Mouse (Mus musculus): ENCODE measurements around the gene Upp2.

The Upp2 gene

DNA sequence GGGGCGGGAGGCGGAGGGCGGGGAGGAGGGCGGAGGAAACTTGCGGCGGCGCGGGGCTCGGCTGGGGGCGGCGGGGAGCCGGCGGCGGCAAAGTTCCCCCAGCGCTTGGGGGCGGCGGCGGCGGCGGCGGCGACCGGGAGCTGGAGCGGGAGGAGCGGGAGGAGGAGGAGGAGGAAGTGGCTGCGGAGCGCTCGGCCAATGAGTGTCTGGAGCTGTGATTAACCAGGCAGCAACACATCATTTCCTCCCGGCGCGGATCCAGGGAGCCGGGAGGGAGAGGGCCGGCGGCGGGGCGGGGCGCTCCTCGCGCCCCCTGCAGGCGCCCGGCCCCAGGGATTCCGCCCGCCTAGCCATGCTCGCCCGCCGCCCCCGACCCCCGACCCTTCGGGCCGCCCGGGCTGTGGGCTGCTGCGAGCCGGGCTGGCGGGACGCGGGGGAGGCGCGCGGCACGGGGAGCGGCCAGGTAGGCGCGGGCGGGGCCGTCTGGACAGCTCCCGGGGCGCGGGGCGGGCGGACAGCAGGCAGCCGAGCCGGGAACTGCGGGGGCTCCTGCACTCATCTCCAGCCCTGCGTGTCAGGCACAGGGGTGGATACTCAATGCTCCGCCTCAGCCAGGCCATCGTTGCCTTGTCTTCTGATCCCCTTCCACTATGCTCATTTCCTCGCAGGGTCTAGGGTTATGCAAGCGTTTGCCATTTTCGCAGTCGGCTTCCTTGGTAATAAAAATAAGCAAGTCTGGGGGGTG lies at the start of gene Upp2, which contains the start of gene Acvr1:
Upp2 (plus strand) TSS at position 233 of the 745 bp plus-strand sequence.
Acvr1 (minus strand) TSS at position 92 of the 745 bp plus-strand sequence.
- DNase-seq (ENCODE audit: low read depth, low spot score): peak; percentile 88

- no peak for DNase-seq (ENCODE audit: low read depth, low spot score)
These were observed 48.6 kb upstream of the Upp2 start for GRCm38 (mm10) chr2:58518517-58518916.

GRCm38 (mm10) chr2:58520727-58521126 lies 46.4 kb upstream of the Upp2 start:
- DNase-seq (ENCODE audit: low read depth, low spot score): no peak

- DNase-seq (ENCODE audit: low read depth, low spot score): no peak
These were observed 45.5 kb upstream of the Upp2 start for GRCm38 (mm10) chr2:58521621-58522020.

GRCm38 (mm10) chr2:58523097-58523496 lies 44.0 kb upstream of the Upp2 start:
- no peak for DNase-seq (ENCODE audit: low read depth, low spot score)

GRCm38 (mm10) chr2:58523894-58524293 lies 43.2 kb upstream of the Upp2 start:
- no peak for DNase-seq (ENCODE audit: low read depth, low spot score)

GRCm38 (mm10) chr2:58524356-58524755 lies 42.7 kb upstream of the Upp2 start:
- DNase-seq (ENCODE audit: low read depth, low spot score): no peak

DNA sequence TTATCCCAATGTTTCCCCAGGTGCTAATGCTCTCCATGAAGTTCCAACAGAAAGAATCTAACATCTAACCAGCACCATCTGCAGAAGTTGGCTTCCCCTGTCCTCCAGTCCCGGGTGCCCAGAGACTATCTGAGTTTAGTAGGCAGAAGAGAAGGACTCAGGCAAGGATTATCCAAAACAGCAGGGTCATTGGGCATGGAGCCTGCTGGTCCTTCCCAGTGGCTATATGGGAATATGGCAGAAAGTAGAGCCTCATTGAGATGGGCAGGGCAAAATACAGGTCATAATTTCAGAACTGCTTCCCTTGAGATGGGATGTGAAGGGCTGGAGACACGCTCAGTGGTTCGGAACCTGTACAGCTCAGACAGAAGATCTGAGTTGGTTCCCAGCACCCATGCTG lies 39.3 kb upstream of the Upp2 start:
- DNase-seq (ENCODE audit: low read depth, low spot score): no peak

GRCm38 (mm10) chr2:58529384-58529783 lies 37.7 kb upstream of the Upp2 start:
- no peak for DNase-seq (ENCODE audit: low read depth, low spot score)

DNA sequence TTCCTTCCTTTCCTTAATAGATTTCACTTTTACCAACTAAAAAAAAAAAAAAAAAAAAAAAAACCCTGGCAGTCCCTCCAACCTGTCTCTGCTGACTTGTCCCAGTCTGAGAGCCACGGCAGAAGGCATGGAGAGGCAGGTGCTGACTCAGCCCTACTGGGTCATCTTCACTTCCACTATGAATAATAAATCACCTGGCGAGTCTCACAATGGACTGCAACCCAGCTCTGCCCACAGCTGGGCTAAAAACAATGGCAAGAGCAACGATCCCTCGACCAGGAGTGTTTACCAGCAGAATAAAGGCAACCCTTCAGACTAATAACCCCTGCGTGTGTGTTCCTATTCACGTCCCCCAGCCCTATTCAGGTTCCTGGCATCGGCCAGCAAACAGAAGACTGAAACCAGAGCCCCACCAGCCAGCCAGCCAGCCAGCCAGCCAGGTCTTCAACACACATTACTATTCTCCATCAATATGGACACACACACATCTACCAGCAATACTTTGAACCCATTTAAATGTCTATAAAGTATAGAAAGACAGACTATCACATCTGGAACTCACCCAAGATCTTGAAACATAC lies 37.1 kb upstream of the Upp2 start:
- DNase-seq (ENCODE audit: low read depth, low spot score): no peak

- no peak for DNase-seq (ENCODE audit: low read depth, low spot score)
These were observed 36.6 kb upstream of the Upp2 start for GRCm38 (mm10) chr2:58530521-58530920.

DNA sequence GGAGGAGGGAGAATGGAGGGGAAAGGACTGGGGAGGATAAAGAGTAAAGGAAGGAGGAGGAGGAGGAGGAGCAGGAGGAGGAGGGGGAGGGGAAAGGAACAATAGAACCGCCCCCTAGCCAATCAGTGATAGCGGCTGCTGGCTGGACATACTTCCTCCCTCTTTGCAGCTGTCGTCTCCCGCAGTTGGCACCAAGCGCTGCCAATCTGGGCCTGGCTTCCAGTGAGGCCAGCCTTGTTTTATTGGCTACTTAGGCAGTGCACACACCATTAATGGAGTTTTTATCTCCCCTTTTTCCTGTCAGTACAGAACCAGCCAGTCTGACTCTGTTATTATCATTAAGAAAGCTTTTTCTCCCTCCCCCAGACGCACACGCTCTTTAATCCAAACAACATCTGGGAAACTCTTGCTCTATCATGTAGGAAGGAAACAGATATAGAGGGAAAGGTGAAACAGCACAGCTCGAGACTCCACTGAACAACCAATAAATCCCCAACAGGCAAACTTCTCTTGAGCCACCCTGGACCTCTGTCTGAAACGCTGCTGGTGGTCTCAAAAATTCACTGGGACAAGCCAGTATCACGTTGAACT lies 34.7 kb upstream of the Upp2 start:
- peak; percentile 84 for DNase-seq (ENCODE audit: low read depth, low spot score)

GRCm38 (mm10) chr2:58533521-58534001 lies 33.5 kb upstream of the Upp2 start:
- peak; percentile 76 for DNase-seq (ENCODE audit: low read depth, low spot score)

GRCm38 (mm10) chr2:58534379-58534778 lies 32.7 kb upstream of the Upp2 start:
- no peak for DNase-seq (ENCODE audit: low read depth, low spot score)

GRCm38 (mm10) chr2:58535233-58535632 lies 31.9 kb upstream of the Upp2 start:
- no peak for DNase-seq (ENCODE audit: low read depth, low spot score)

DNA sequence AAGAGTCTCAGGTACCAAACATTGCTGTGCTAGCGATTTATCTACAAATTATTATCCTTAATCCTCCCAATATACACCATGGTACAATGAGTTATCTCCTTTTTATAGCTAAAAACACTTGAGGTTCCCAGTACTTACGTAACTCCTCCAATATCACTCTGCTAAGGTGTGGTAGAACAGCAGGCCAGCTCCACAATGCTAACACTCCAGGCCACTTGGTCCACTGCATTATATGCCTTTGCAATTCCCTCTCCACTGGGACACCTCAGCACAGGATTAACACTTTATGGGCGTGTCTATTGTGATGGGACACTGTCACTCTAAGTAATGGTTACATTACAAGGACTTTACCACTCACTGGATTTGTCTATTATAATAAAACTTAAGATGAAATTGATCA lies 30.3 kb upstream of the Upp2 start:
- no peak for DNase-seq (ENCODE audit: low read depth, low spot score)

DNA sequence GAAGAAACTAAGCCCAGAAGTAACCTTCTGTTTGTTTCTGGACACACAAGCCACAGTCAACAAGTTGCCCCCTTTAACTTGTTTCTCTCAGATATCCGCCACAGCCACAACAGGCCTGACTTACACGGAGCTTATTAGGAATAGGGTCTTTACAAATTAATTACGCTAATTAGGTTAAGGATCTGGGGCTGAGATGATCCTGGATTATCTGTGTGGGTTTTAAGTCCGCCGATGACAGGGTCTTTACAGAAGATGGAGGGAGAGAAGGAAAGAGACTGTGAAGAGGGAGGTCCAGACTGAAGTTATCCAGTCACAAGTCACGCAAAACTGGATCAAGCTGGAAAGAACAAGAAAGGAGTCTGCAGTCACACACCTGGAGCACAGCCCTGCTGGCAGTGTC lies 28.9 kb upstream of the Upp2 start:
- DNase-seq (ENCODE audit: low read depth, low spot score): no peak

DNA sequence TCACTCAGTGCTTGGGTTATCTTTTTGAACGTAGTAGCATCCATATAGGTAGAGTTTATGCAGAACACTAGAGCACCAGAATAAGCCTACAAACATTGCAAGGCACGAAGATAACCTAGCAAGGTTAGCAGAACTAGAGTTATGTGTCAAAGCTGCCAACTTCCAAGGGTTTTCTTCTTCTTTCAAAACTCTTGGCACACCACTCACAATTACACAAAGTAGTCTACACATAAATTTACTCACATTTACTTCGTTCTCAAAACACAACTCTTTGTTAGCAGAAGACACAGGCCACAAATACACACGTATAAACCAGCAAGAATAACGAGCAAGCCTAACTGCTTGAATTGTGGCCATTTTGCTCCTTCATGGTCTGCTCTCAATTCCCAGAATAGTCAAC lies 23.8 kb upstream of the Upp2 start:
- no peak for DNase-seq (ENCODE audit: low read depth, low spot score)

GRCm38 (mm10) chr2:58544368-58544767 lies 22.7 kb upstream of the Upp2 start:
- no peak for DNase-seq (ENCODE audit: low read depth, low spot score)

DNA sequence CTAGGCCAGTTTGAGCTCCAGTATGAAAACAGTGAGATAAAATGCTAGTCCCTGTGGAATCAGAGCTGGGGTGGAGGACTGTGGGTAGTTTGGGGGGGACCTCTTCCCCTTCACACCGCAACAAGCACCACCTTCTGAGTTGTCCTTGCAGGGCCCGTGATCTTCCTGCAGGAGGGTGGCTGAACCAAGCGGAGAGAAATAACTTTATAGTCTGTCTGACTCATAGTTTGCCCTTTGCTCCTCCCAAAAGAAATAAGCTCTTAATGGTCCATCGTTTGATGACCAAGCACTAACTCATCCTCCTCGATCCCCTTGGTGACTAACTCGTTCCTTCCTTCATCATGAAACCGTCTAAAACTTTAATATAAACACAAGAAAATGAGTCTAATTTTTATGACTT lies 20.8 kb upstream of the Upp2 start:
- no peak for DNase-seq (ENCODE audit: low read depth, low spot score)

- no peak for DNase-seq (ENCODE audit: low read depth, low spot score)
These were observed 18.2 kb upstream of the Upp2 start for GRCm38 (mm10) chr2:58548943-58549342.

- no peak for DNase-seq (ENCODE audit: low read depth, low spot score)
These were observed 17.1 kb upstream of the Upp2 start for GRCm38 (mm10) chr2:58549960-58550359.

DNA sequence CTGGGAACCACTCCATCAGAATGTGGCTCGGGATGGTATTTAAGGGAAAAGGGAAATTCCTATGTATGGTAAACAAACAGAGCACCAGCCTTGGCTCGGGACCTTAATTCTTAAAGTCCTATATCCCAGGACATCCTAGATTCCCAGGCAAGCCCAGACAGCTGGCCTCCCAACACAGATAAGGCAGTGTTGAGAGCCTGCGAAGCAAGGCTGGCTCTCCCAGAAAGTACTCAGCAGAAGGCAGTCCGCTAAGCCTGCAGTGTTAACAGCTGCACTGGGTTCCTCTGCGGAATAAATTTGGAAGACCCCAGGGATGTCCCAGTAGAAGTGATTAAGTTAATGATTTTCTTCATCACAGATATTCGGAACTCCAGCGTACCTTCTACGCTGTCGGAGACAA lies 16.6 kb upstream of the Upp2 start:
- peak; percentile 26 for DNase-seq (ENCODE audit: low read depth, low spot score)

Measured in mesoderm, embryonic 11.5 days (tissue).